Mouse (Mus musculus) liver, embryonic 14 days (tissue): ENCODE data around the gene Mapkap1. TPM values are rescaled to one million over a fixed set of nuclear protein-coding genes. Genes with fewer than 3 reads are reported as not detected.

Experiments
- polyA plus RNA-seq: library from polyadenylated mRNA; depleted of rRNA; stranded (reverse); fragments of >200 nt; gene quantifications from 2 replicates; pipeline ENCODE4 v1.2.3, GENCODE M21; 2012; rRNA removed

Gene Mapkap1
- polyA plus RNA-seq: 14.9 and 15.7 TPM in 2 replicates

GRCm38 (mm10) chr2:34406601-34407464 lies at the start of gene Mapkap1:
Gene Mapkap1, plus strand, starts transcription at chr2:34406771.

DNA sequence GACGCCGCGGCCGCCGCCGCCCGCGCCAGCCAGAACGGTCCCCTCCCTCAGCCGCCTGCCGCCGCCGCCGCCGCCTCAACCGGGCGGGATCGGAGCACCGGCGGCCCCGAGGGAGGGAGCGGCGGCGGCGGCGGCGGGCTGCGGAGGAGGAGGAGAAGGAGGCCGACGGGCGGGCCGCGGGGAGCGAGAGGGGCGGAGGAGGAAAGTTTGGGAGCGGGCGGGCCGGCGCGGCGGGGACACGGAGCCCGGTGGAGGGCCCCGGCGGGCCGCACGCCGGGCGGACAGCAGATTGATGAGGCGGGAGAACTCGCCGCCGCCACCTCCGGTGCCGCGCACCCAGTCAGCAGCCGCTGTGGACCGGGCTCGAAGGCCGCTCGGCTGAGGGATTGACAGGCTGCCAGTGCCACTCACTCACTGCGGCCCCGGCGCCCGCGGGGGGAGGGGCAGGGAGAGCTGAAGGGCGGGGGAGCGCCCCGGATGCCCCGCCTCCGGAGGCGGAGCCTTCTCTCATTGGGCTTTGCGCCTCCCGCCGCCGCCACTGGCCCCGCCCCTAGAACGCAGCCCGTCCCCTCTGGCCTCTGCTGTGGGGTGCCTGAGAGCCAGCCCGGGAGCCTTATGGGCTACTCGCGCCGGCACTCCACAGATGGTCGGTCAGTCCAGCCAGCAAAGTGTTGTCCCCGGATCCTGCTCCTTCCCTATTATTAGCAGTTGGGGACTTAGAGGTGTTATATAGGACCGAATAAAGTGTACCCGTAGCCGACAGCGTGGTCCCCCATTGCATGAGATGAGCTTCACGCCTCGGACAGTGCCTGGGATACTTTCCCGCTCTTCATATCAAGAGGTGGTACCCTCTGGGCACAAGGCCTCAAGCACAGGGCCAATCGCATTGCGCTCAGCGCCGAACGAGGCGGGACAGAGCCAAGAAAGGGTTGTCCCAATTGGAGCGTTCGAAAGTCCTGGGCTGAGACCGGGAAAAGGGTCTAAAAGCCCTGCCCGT lies 34.0 kb upstream of the Mapkap1 start, which contains the start of gene Pbx3:
Gene Pbx3 (minus strand): TSS at position 838 of the 997 bp plus-strand sequence.

Other genes starting within 250 kb of the Mapkap1 start
- gene Pbx3, start 33.6 kb upstream of the Mapkap1 start, polyA plus RNA-seq: 9.2 and 9.9 TPM in 2 replicates